Mouse (Mus musculus) forebrain, embryonic 10.5 days (tissue): ENCODE results near the gene Gcn1l1. TPM values are rescaled to one million over a fixed set of nuclear protein-coding genes. Genes with fewer than 3 reads are reported as not detected.

ENCODE experiments used
- DNase-seq: peaks from one replicate; pipeline ENCODE4 v3.0.0-alpha.2; 2017; ENCODE audit warnings: low spot score; ENCODE audit errors: extremely low spot score
- H3K27ac ChIP-seq: fragments of 300-500 bp; sonication (generic); 2 replicates; pipeline ENCODE4 v1.5.1; 2016; ENCODE audit warnings: mild to moderate bottlenecking
- H3K27me3 ChIP-seq: fragments of 300-500 bp; sonication (generic); 2 replicates; pipeline ENCODE4 v1.6.1; 2016; ENCODE audit warnings: mild to moderate bottlenecking; ENCODE audit not compliant: poor library complexity, severe bottlenecking
- H3K36me3 ChIP-seq: fragments of 300-500 bp; sonication (generic); replicated peaks from 2 replicates; pipeline ENCODE4 v1.6.1; 2016; ENCODE audit warnings: mild to moderate bottlenecking, moderate library complexity
- H3K4me1 ChIP-seq: fragments of 300-500 bp; sonication (generic); 2 replicates; pipeline ENCODE4 v1.6.1; 2016
- H3K4me3 ChIP-seq: fragments of 300-500 bp; sonication (generic); 2 replicates; pipeline ENCODE4 v1.5.1; 2016; ENCODE audit warnings: mild to moderate bottlenecking, moderate library complexity
- H3K9me3 ChIP-seq: fragments of 300-500 bp; sonication (generic); 2 replicates; pipeline ENCODE4 v1.6.1; 2016; ENCODE audit warnings: mild to moderate bottlenecking, moderate library complexity
- WGBS: fragments of 180-500 bp; shearing (Covaris S2); methylation state at CpG from one replicate; pipeline ENCODE4 v1.1.7; 2016; 5-methylcytosine and 5-hydroxymethylcytosine counted together
- polyA plus RNA-seq: library from polyadenylated mRNA; unstranded; fragments of >200 nt; fragmentation: Nextera tagmentation; extraction: Ambion mirVana; gene quantifications from 2 replicates; pipeline ENCODE4 v1.2.1, GENCODE M21; 2016

Gene Gcn1l1
- polyA plus RNA-seq, 1 experiment from 2014 or later: 66.1 TPM

- Histone ChIP-seq H3K4me1 (peaks cover 20% of the 10 kb centered on the region), H3K27me3 (no peaks in the 10 kb centered on the region), H3K36me3 (peaks cover 47% of the 10 kb centered on the region), H3K9me3 (no peaks in the 10 kb centered on the region), H3K4me3 (no peak overlapping the region), H3K27ac (no peak overlapping the region)
- DNase-seq: no peak
- WGBS: 93% methylated on average over 18 of the region's 18 CpGs
These were observed 10.3 kb upstream of the Gcn1l1 start for GRCm38 (mm10) chr5:115554536-115555291.

- H3K4me3 ChIP-seq: peak overlapping the region; percentile 11; the same call in 1 of the 2 replicates
- no peaks in the 10 kb centered on the region for H3K9me3 ChIP-seq
- H3K27me3 ChIP-seq: no peaks in the 10 kb centered on the region
- peaks cover 47% of the 10 kb centered on the region for H3K36me3 ChIP-seq
- H3K4me1 ChIP-seq: peaks cover 22% of the 10 kb centered on the region
- DNase-seq: peak; percentile 82
- H3K27ac ChIP-seq: peak overlapping the region; percentile 48; the same call in 1 of the 2 replicates
- 12% methylated on average over 8 of the region's 8 CpGs for WGBS
These were observed 8.8 kb upstream of the Gcn1l1 start for GRCm38 (mm10) chr5:115556217-115556616.

- Histone ChIP-seq H3K27ac (no peak overlapping the region), H3K9me3 (no peaks in the 10 kb centered on the region), H3K4me3 (no peak overlapping the region), H3K27me3 (no peaks in the 10 kb centered on the region), H3K36me3 (peaks cover 48% of the 10 kb centered on the region), H3K4me1 (peaks cover 34% of the 10 kb centered on the region)
- no peak for DNase-seq
- 95% methylated on average over 14 of the region's 14 CpGs for WGBS
These were observed 6.8 kb upstream of the Gcn1l1 start for GRCm38 (mm10) chr5:115558182-115558794.

GRCm38 (mm10) chr5:115559237-115560101 lies 5.6 kb upstream of the Gcn1l1 start, which contains the start of gene Rplp0:
Gene Rplp0, plus strand, starts transcription at chr5:115559467.
- no peaks in the 10 kb centered on the region for H3K27me3 ChIP-seq
- no peaks in the 10 kb centered on the region for H3K9me3 ChIP-seq
- peak within 1 kb of the TSS; percentile 96 for H3K27ac ChIP-seq
- peak; percentile 99 for DNase-seq
- H3K4me1 ChIP-seq: peaks cover 43% of the 10 kb centered on the region
- peaks cover 47% of the 10 kb centered on the region for H3K36me3 ChIP-seq
- WGBS: under 1% methylated on average over 78 of the region's 78 CpGs
- H3K4me3 ChIP-seq: peak within 1 kb of the TSS; percentile 79

GRCm38 (mm10) chr5:115560336-115560905 lies 4.6 kb upstream of the Gcn1l1 start:
- Histone ChIP-seq H3K27ac (peak overlapping the region; percentile 96), H3K9me3 (no peaks in the 10 kb centered on the region)
- 48% methylated on average over 13 of the region's 13 CpGs for WGBS

DNA sequence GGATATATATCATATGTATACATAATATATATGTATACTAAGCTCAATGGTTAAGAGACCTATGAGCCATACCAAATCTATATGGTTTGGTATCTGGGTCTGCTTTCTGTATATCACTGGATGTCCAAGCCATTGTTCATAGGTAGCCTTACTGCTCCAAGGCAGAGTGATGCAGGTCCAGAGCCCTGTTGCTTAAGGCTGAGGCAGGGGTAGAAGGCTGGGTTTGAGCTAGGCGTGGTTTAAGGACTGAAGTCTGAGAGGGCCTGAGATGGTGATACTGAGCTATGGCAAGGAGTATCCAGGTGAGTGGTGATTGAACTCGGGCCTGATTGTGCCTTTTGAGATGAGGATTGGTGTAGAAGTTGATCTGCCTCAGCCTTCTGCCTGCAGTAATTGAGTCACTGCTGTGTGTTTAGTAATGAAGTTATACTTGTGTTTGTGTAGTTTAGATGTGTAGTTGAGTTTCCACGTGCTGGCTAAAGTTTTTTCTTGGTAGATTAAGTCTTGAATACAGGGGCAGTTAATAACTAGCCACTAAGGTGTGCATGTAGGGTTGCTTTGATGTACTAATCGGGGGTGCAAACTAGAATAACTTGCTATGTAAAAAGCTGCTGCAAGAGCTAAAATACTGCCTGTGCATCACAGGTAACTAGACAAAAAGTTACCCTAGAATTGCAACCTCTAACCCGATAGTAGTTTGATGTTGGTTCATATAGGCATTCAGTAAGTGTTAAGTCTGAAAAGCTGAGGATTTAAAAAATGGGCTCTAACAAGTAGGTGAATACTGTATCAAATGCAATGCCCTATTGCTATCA lies 1.1 kb upstream of the Gcn1l1 start:
- no peaks in the 10 kb centered on the region for H3K9me3 ChIP-seq
- peak overlapping the region; percentile 97 for H3K4me3 ChIP-seq
- WGBS: 46% methylated on average over 5 of the region's 5 CpGs
- no peaks in the 10 kb centered on the region for H3K27me3 ChIP-seq
- DNase-seq: no peak
- H3K4me1 ChIP-seq: peaks cover 76% of the 10 kb centered on the region
- H3K36me3 ChIP-seq: peaks cover 57% of the 10 kb centered on the region
- no peak overlapping the region for H3K27ac ChIP-seq

More at GRCm38 (mm10) chr5:115560336-115560905, 4.6 kb upstream of the Gcn1l1 start:
- H3K4me1 ChIP-seq: peaks cover 52% of the 10 kb centered on the region
- DNase-seq: no peak
- H3K4me3 ChIP-seq: peak overlapping the region; percentile 79
- peaks cover 42% of the 10 kb centered on the region for H3K36me3 ChIP-seq
- no peaks in the 10 kb centered on the region for H3K27me3 ChIP-seq

- peak; percentile 55 for DNase-seq
- Histone ChIP-seq H3K27ac (peak overlapping the region; percentile 92), H3K27me3 (no peaks in the 10 kb centered on the region), H3K9me3 (no peaks in the 10 kb centered on the region), H3K4me1 (peaks cover 81% of the 10 kb centered on the region), H3K36me3 (peaks cover 55% of the 10 kb centered on the region), H3K4me3 (peak overlapping the region; percentile 97)
- under 1% methylated on average over 42 of the region's 46 CpGs for WGBS
These were observed 349 bp downstream of the Gcn1l1 start for GRCm38 (mm10) chr5:115565403-115565802.

GRCm38 (mm10) chr5:115568681-115569080 lies 3.6 kb downstream of the Gcn1l1 start:
- 71% methylated on average over 10 of the region's 10 CpGs for WGBS
- peak overlapping the region; percentile 57; the same call in 1 of the 2 replicates for H3K27ac ChIP-seq
- no peaks in the 10 kb centered on the region for H3K9me3 ChIP-seq
- peaks cover 54% of the 10 kb centered on the region for H3K36me3 ChIP-seq
- no peaks in the 10 kb centered on the region for H3K27me3 ChIP-seq
- no peak overlapping the region for H3K4me3 ChIP-seq
- no peak for DNase-seq
- peaks cover 59% of the 10 kb centered on the region for H3K4me1 ChIP-seq

- Histone ChIP-seq H3K27ac (peak overlapping the region; percentile 57; the same call in 1 of the 2 replicates), H3K36me3 (peaks cover 54% of the 10 kb centered on the region), H3K9me3 (no peaks in the 10 kb centered on the region), H3K4me3 (no peak overlapping the region), H3K27me3 (no peaks in the 10 kb centered on the region), H3K4me1 (peaks cover 53% of the 10 kb centered on the region)
- WGBS: 79% methylated on average over 11 of the region's 11 CpGs
- DNase-seq: no peak
These were observed 4.3 kb downstream of the Gcn1l1 start for GRCm38 (mm10) chr5:115569308-115569707.

DNA sequence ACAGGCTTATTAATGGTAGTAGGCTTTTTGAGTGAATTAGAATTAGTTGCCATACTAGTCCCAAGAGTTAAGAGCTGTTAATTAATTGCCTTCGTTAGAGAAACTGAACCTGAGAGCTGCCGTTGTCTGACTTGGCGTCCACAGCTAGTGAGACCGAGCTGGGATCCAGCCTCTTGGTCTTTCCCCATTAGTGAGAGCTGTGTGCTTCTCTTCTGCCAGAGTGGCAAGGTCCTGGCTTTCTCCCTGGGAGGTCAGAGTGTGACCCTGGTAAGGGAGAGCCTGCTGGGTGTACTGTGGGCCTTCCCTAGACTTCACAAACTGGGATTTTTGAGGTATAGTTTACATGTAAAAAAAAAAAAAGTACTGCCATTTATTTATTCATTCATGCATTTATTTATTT lies 4.7 kb downstream of the Gcn1l1 start:
- 84% methylated on average over 4 of the region's 4 CpGs for WGBS
- Histone ChIP-seq H3K27ac (0 out of 2 replicates have a peak overlapping the region, but pooled peaks have one; percentile 57), H3K36me3 (peaks cover 58% of the 10 kb centered on the region), H3K27me3 (no peaks in the 10 kb centered on the region), H3K9me3 (no peaks in the 10 kb centered on the region), H3K4me1 (peaks cover 49% of the 10 kb centered on the region), H3K4me3 (no peak overlapping the region)
- no peak for DNase-seq

DNA sequence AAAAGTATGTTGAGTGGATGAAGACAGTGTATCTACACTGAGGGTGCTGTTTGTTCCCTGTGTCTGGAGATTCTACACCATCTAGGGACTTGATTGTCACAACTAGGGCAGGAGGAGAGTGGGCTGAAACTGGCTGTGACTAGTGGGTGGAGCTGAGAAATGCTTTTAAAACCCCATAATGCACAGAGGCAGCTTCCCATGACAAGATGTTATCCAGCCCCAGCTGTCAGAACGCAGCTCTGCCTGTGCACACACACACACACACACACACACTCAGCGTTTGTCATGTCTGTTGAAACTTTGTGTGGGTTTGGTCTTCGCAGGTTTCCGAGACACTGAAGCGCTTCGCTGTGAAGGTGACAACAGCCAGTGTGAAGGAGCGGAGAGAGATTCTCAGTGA lies 6.0 kb downstream of the Gcn1l1 start:
- 96% methylated on average over 7 of the region's 7 CpGs for WGBS
- H3K4me3 ChIP-seq: no peak overlapping the region
- no peaks in the 10 kb centered on the region for H3K9me3 ChIP-seq
- no peak for DNase-seq
- H3K36me3 ChIP-seq: peaks cover 71% of the 10 kb centered on the region
- H3K27me3 ChIP-seq: no peaks in the 10 kb centered on the region
- H3K27ac ChIP-seq: no peak overlapping the region
- peaks cover 36% of the 10 kb centered on the region for H3K4me1 ChIP-seq
